Mouse (Mus musculus): Measurements from ENCODE around the gene Tent4a. TPM values are rescaled to one million over a fixed set of nuclear protein-coding genes. Genes with fewer than 3 reads are reported as not detected.

Gene Tent4a
- polyA plus RNA-seq, 1 experiment, result 5.0 TPM

GRCm38 (mm10) chr13:69525867-69526266 lies 8.6 kb downstream of the Tent4a start:
- no peaks in the 10 kb centered on the region for H3K9me3 ChIP-seq
- H3K4me3 ChIP-seq (replicated peaks), result peak overlapping the region; percentile 78
- peaks cover 90% of the 10 kb centered on the region for H3K4me1 ChIP-seq
- H3K27me3 ChIP-seq (replicated peaks), result no peaks in the 10 kb centered on the region
- TF ChIP-seq GATA1 (IDR thresholded peaks at IDR 0.05; ENCODE audit: borderline replicate concordance, low read length) (no peak), FLI1 (IDR thresholded peaks at IDR 0.05; ENCODE audit: low read length) (no peak)
- H3K36me3 ChIP-seq (replicated peaks; ENCODE audit: low read length), result peaks cover 26% of the 10 kb centered on the region

- H3K4me3 ChIP-seq (replicated peaks), result no peak overlapping the region
- H3K4me1 ChIP-seq, result peaks cover 88% of the 10 kb centered on the region
- H3K36me3 ChIP-seq (replicated peaks; ENCODE audit: low read length), result peaks cover 13% of the 10 kb centered on the region
- no peaks in the 10 kb centered on the region for H3K9me3 ChIP-seq
- no peaks in the 10 kb centered on the region for H3K27me3 ChIP-seq (replicated peaks)
- no peak for TF ChIP-seq FLI1 (IDR thresholded peaks at IDR 0.05; ENCODE audit: low read length)
- no peak for TF ChIP-seq GATA1 (IDR thresholded peaks at IDR 0.05; ENCODE audit: borderline replicate concordance, low read length)
These were observed 10.3 kb downstream of the Tent4a start for GRCm38 (mm10) chr13:69524158-69524530.

DNA sequence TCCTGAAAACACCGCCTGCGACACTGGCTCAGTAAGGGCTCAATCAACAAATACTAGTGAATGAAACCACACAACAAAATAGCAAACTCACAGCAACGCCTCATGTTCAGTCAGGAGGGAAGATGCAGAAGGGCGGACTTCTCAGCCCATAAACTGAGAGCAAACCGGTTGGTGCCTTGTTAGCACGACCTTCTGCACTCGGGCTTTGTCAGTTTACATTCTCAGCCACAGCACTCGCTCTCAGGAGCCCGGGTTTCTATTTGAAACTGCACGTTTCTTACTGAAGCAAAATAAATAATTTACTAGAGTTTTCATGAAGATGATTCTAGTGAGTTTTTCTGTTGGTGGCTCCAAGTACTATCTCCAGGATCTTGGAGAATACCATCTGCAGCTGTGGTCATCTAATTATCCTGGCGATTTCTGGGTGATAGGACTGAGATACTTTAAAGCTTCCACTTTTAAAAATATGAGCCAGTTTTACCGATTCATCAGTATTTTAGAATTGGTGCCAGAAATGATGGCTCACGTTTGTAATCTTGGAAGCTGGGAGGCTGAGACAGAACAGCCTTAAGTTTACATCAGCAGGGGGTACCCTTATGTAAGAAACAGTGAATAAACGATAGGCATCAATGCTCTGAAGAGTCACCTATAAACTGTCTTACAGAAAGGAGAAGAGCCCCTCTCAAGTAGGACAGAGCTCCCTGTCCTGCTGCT lies 10.8 kb downstream of the Tent4a start:
- Histone ChIP-seq H3K4me1 (peaks cover 88% of the 10 kb centered on the region), H3K9me3 (no peaks in the 10 kb centered on the region), H3K4me3 (replicated peaks) (no peak overlapping the region), H3K36me3 (replicated peaks; ENCODE audit: low read length) (peaks cover 12% of the 10 kb centered on the region), H3K27me3 (replicated peaks) (no peaks in the 10 kb centered on the region)
- TF ChIP-seq FLI1 (IDR thresholded peaks at IDR 0.05; ENCODE audit: low read length), result no peak
- no peak for TF ChIP-seq GATA1 (IDR thresholded peaks at IDR 0.05; ENCODE audit: borderline replicate concordance, low read length)

DNA sequence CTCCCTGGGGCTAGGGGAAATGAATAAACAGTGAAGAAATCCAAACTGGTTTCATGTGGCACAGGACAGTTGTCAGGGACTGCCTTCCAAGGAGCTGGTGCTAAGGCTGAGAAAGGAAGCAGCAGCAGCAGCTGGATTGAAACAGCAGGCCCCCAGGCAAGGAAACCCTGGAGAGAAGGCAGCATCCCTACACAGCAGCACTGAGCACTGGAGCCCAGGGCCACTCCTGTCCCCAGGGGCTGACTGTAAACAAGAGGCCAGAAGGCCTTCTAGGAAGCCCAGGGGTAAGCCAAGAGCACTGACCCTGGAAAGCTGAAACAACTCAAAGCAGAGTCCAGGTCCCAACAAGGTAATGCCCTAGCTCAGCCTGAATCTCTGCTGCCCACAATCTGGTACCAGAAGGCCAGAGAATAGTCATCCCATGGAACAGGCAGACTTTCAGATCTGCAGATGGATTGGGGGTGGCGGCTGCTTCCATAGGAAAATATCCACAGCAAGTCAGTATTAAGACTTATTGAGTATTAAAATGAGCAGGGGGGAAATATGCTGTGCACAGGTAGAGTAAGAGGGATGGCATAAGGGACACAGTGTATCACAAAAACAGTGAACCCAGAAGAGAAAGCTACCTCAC lies 12.1 kb downstream of the Tent4a start:
- Histone ChIP-seq H3K4me1 (peaks cover 89% of the 10 kb centered on the region), H3K36me3 (replicated peaks; ENCODE audit: low read length) (peaks cover 18% of the 10 kb centered on the region), H3K27me3 (replicated peaks) (no peaks in the 10 kb centered on the region), H3K4me3 (replicated peaks) (no peak overlapping the region), H3K9me3 (no peaks in the 10 kb centered on the region)
- TF ChIP-seq FLI1 (IDR thresholded peaks at IDR 0.05; ENCODE audit: low read length), result no peak
- no peak for TF ChIP-seq GATA1 (IDR thresholded peaks at IDR 0.05; ENCODE audit: borderline replicate concordance, low read length)

DNA sequence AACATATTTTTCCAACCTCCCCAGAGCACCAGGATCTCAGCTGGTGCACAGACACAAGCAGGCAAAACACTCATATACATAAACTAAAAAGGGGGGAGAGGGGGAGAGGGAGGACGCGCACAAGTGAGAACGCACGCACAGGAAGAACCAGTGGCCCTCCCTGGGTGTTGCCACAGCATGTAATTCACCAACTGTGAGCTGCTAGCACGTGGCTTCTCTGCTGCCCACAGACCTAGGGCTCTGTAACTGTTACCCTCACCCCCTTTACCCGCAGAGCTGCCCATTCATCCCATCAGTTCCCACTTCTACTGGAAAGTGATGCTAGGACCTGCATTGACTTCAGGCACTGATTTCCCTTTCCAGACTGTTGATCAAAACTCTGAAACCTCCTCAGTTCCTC lies 15.3 kb downstream of the Tent4a start:
- no peak overlapping the region for H3K4me3 ChIP-seq (replicated peaks)
- peaks cover 37% of the 10 kb centered on the region for H3K36me3 ChIP-seq (replicated peaks; ENCODE audit: low read length)
- H3K4me1 ChIP-seq, result peaks cover 64% of the 10 kb centered on the region
- TF ChIP-seq GATA1 (IDR thresholded peaks at IDR 0.05; ENCODE audit: borderline replicate concordance, low read length), result no peak
- no peak for TF ChIP-seq FLI1 (IDR thresholded peaks at IDR 0.05; ENCODE audit: low read length)
- no peaks in the 10 kb centered on the region for H3K27me3 ChIP-seq (replicated peaks)
- H3K9me3 ChIP-seq, result no peaks in the 10 kb centered on the region

GRCm38 (mm10) chr13:69517445-69517844 lies 17.0 kb downstream of the Tent4a start:
- Histone ChIP-seq H3K9me3 (no peaks in the 10 kb centered on the region), H3K27me3 (replicated peaks) (no peaks in the 10 kb centered on the region), H3K4me1 (peaks cover 55% of the 10 kb centered on the region), H3K4me3 (replicated peaks) (no peak overlapping the region), H3K36me3 (replicated peaks; ENCODE audit: low read length) (peaks cover 49% of the 10 kb centered on the region)
- TF ChIP-seq GATA1 (IDR thresholded peaks at IDR 0.05; ENCODE audit: borderline replicate concordance, low read length) (no peak), FLI1 (IDR thresholded peaks at IDR 0.05; ENCODE audit: low read length) (no peak)

DNA sequence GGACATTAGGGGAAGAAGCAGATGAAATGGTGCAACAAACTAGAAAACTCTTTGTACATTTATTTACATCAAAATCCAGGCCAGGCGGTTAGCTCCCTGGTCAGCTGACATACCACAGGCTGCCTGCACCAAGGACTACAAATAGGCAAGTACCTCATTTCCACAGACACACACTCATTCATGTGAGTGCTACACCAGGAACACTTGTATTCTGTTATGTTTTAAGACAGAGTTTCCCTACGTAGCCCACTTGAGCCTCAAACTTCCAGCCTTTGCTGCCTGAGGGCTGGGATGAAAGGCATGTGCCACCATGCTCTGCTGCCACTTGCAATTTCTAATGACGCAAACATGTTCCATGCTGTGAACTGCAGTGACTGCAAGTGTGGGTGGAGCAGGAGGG lies 19.3 kb downstream of the Tent4a start:
- no peaks in the 10 kb centered on the region for H3K27me3 ChIP-seq (replicated peaks)
- TF ChIP-seq GATA1 (IDR thresholded peaks at IDR 0.05; ENCODE audit: borderline replicate concordance, low read length), result no peak
- TF ChIP-seq FLI1 (IDR thresholded peaks at IDR 0.05; ENCODE audit: low read length), result no peak
- peaks cover 49% of the 10 kb centered on the region for H3K4me1 ChIP-seq
- no peak overlapping the region for H3K4me3 ChIP-seq (replicated peaks)
- H3K9me3 ChIP-seq, result no peaks in the 10 kb centered on the region
- peaks cover 69% of the 10 kb centered on the region for H3K36me3 ChIP-seq (replicated peaks; ENCODE audit: low read length)

GRCm38 (mm10) chr13:69509391-69510244 lies 24.8 kb downstream of the Tent4a start:
- Histone ChIP-seq H3K36me3 (replicated peaks; ENCODE audit: low read length) (peaks cover 84% of the 10 kb centered on the region), H3K4me1 (peaks cover 30% of the 10 kb centered on the region), H3K4me3 (replicated peaks) (no peak overlapping the region), H3K27me3 (replicated peaks) (no peaks in the 10 kb centered on the region), H3K9me3 (no peaks in the 10 kb centered on the region)
- TF ChIP-seq FLI1 (IDR thresholded peaks at IDR 0.05; ENCODE audit: low read length) (no peak), GATA1 (IDR thresholded peaks at IDR 0.05; ENCODE audit: borderline replicate concordance, low read length) (no peak)

GRCm38 (mm10) chr13:69507666-69508065 lies 26.8 kb downstream of the Tent4a start:
- no peaks in the 10 kb centered on the region for H3K9me3 ChIP-seq
- peaks cover 27% of the 10 kb centered on the region for H3K4me1 ChIP-seq
- TF ChIP-seq GATA1 (IDR thresholded peaks at IDR 0.05; ENCODE audit: borderline replicate concordance, low read length), result no peak
- no peak for TF ChIP-seq FLI1 (IDR thresholded peaks at IDR 0.05; ENCODE audit: low read length)
- H3K27me3 ChIP-seq (replicated peaks), result no peaks in the 10 kb centered on the region
- H3K4me3 ChIP-seq (replicated peaks), result no peak overlapping the region
- H3K36me3 ChIP-seq (replicated peaks; ENCODE audit: low read length), result peaks cover 93% of the 10 kb centered on the region
